Mouse (Mus musculus) A20 (cell line): ENCODE results near the gene Rab44.
"Not testable (repeated sequence)": the region's sequence is repeated elsewhere in the genome, so short reads cannot be mapped to it uniquely, and the experiment has no call there.

Experiments
- DNase-seq: peaks from one replicate; pipeline ENCODE4 v3.0.0-alpha.2; 2011; ENCODE audit warnings: low read depth, low spot score

Rab44 gene

DNA sequence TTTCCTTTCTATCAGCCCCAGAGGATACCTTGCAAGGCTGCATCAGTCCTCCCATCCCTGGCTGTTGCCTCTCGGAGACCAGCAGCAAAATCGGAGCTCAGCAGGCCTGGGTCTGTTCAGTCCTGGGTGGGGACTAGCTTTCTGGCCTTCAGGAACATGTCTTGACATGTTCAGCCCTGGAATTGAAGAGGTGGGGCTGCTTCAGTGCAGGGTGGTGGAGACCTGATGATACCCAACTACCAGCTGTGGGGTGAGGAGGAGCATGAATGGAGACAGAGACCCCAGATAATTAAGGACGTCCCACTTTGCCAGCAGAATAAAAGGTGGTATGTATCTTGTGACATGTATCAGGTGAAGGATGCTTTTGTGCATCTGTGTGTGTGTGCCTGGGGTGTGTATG, 23.2 kb upstream of the Rab44 start, which contains the start of gene Cdkn1a:
TSS of gene Cdkn1a (plus strand) at position 201 of the 400 bp plus-strand sequence.
- no peak for DNase-seq

DNA sequence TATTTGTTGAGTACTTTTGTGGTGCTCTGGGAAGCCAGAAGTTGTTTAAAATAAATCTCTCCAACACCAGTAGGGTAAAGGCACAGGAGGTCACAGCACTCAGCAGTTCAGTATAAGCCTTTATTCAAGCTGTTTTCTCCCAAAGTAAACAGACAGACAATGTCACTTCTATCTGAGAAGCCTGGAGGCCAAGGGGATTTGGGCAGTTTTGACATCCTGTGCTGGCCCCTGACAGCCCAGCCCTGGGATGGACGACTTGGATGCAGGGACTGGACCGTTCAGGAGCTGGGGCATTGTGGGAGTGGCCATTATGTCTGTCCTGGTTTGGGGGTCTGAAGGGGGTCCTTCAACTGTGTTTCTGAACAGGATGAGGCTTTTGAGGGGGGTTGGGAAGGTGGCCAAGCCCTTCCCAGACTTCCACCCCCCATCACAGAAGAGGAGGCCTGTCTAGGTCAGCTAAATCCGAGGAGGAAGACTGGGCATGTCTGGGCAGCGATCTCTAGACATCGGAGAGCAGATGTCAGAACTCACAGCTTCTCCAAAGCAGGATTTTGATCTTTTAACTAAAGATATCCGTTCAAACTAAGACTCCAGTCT, 22.5 kb upstream of the Rab44 start:
- DNase-seq, result no peak

DNA sequence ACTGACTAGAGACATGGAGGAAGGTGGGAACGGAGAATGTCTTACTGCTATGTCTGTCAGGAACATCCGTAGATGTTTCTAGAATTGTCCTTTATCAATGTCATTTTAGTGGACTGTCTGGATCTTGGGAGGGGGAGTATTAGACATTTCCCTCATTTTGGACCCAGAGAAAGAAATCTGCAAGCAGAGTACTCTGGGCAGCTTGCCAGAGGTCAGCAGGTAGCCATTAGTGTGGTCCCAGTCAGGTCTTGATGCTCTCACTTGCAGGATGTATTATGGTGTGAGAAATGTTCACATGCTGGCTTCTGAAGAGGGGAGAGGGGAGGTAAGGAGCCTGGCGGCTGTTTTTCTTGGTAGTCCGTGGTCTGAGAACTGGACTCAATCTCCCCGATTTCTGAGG, 21.4 kb upstream of the Rab44 start:
- no peak for DNase-seq

DNA sequence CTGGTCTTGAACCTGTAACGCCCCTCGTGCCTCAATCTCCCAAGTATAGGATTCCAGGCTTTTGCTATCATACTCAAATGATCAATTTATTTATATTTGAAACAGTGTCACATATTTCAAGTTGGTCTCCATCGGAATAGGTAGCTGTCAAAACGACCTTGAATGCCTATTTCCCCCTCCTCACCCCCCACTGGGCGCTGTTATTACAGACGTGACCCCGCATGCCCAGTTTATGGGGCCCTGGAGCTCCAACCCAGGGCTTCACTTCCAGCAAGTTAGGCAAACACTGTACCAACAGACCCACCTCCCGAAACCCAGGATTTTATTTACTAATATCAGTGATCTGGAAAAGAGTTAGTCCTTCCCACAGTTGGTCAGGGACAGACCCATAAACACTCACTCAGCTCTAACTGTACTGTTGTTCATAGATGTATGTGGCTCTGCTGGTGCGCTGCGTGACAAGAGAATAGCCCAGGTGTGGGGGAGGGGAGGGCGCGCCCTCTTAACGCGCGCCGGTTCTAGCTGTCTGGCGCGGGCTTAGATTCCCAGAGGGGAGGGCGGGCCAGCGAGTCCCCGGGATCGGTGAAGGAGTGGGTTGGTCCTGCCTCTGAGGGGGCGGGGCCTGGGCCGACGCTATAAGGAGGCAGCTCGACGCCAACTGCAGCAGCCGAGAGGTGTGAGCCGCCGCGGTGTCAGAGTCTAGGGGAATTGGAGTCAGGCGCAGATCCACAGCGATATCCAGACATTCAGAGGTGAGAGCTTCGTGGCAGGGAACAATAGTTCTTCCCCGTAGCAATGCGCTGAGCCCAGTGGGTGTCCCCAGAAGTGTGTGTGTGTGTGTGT, 20.6 kb upstream of the Rab44 start:
- DNase-seq, result peak; percentile 72

DNA sequence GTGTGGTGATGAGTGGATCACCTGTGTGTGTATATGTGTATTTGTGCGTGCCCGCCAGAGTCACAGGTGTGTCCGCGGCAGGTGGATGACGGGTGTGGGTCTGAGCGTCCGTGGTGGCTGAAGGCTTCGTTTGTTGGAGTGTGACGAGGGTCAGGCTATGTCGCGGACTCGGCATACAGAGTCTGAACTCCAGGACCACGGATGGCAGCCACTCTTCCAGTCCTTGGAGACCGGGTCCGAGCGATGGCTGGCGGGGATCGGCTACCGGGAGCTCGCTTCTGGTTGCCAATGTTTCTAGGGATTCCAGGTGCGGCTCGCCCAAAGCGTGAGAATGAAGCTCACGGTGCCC, 20.0 kb upstream of the Rab44 start:
- no peak for DNase-seq

- peak; percentile 49 for DNase-seq
Measured at GRCm38 (mm10) chr17:29094310-29095181, 19.4 kb upstream of the Rab44 start.

GRCm38 (mm10) chr17:29095201-29095733, 18.7 kb upstream of the Rab44 start:
- peak; percentile 95 for DNase-seq

- DNase-seq, result no peak
Measured at GRCm38 (mm10) chr17:29096245-29096644, 17.7 kb upstream of the Rab44 start.

- no peak for DNase-seq
Measured at GRCm38 (mm10) chr17:29096851-29097561, 16.9 kb upstream of the Rab44 start.

GRCm38 (mm10) chr17:29098291-29098690, 15.7 kb upstream of the Rab44 start:
- no peak for DNase-seq

DNA sequence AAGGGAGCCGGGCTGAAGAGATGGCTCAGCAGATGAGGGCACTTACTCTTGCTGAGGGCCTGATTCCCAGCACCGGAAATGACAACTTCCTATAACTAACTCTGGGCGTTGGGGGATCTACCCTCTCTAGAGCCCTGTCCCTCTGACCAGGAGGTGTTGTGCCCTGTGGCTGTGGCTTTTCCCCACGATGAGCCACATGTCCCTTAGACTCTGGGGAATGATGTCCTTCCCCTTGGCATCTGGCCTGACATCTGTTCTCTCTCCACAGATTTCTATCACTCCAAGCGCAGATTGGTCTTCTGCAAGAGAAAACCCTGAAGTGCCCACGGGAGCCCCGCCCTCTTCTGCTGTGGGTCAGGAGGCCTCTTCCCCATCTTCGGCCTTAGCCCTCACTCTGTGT, 14.9 kb upstream of the Rab44 start:
- DNase-seq, result no peak

DNA sequence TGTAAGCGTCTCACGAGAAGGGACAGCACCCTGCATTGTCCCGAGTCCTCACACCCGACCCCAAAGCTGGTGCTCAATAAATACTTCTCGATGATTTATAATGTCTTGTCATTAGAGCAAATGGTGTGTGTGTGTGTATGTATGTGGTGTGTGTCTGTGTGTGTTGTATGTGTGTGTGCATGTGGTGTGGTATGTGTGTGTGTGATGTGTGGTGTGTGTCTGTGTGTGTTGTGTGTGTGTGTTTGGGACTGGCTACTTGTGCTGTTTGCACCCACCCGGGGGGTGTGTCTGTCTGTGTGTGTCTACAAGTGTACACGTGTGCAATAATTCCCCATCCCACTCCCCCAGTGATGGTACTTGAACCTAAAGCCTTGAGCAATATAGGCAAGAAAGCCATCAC, 13.3 kb upstream of the Rab44 start:
- DNase-seq, result no peak

- DNase-seq, result not testable (repeated sequence)
Measured at GRCm38 (mm10) chr17:29110356-29110755, 3.6 kb upstream of the Rab44 start.

DNA sequence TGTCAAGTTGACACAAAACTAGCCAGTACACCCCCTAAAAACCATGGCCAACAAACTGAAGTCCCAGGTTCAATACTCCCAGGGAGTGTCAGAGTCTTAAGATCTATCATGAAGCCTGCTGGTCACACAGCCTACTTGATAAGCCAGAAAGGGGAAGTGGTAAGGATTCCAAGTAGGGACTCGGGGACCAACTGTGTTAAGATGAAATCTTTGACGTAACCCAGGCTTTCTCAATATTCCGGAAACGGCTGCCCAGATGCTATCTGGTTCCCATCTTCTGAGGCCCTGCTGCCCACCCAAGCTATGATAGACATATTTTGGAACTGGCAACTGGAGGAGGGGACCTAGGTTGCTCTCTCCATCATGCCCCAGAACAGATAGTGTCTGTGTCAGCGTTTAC, 2.6 kb upstream of the Rab44 start:
- peak; percentile 29 for DNase-seq

DNA sequence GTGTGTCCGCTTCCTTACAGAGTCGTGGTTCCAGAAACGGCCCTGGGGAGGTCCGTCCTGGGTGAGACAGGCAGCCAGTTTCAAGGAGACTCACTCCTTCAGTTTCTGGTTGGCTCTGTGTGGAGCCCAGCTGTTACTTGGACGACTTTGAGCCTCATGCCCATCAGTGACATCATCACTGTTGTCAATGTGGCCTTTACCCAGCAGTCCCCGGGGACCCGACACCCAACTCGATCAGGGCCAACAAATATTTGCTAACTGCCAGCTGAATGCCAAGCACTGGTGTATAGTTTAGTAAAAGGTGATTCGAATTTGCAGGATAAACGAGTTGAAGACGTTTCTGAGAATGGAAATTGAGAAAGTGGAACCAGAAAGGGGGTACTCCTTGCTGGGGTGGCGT, 2.1 kb downstream of the Rab44 start:
- DNase-seq, result no peak

- no peak for DNase-seq
Measured at GRCm38 (mm10) chr17:29117006-29117648, 3.2 kb downstream of the Rab44 start.

GRCm38 (mm10) chr17:29118057-29118456, 4.1 kb downstream of the Rab44 start:
- peak; percentile 37 for DNase-seq

DNA sequence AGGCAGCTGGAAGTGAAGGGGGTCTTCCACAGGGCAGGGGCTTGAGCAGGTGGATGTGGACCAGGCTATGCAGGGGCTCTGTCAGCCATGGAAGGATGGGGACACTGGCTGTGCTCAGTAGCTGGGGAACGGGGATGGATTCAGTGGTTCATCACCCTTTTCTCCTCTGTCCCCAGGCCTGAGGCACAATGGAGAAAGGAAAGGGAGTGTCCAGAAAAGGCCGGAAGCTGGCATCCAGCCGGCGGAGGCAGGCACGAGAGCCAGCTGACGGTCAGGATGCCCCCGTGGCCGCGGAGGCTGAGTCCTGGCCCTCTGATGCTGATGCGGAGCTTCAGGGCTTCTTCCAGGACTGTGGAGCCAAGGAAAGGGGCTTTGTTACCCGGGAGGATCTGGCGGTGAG, 6.7 kb downstream of the Rab44 start:
- DNase-seq, result no peak

DNA sequence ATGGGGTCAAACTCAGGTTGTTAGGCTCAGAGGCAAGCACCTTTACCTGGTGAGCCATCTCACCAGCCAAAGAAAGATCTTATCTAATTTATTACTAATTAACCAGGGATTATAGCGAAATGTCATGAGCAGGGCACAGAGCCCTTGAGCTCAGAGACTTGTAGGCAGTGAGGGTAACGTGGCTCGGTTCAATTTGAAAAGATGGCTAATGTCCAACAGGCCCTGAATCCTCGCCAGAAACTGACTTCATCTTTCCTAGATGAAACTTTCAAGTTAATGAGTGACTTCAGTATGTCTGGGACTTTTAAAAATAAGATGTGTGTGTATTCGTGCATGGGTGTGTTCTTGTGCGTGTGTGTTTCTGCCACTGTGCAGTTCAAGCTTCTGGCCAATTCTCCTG, 8.9 kb downstream of the Rab44 start:
- no peak for DNase-seq

DNA sequence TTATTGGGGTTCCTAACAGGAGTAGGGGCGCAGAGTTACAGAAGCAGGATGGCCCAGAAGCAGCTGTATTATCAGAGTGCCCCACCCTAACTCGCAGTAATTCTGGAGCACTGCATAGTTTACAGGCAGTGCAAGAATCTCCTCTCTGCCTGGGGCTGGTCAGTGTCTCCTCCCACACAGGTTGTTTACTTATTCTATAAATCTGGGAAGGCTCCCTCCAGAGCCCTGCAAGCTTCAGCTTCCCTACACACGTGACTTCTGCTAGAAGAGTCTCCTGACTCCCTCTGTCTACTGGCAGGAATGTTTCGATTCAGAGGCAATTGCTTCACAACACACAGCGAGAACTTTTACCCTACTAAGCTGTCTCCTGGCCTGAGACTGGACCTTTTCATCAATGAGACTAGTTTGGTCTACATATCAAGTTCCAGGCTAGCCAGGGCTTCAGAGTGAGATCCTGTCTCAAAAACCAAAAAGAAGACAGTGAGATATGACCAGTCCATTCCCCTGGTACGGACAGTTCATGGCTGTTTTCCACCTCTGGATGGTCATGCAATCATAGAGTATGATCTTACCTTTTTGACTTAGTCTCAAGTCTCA, 9.7 kb downstream of the Rab44 start:
- no peak for DNase-seq

GRCm38 (mm10) chr17:29126561-29126960, 12.6 kb downstream of the Rab44 start:
- no peak for DNase-seq
